Comparison of ENCODE assay signal across 8 mouse cellular contexts in genomic region chr7:48881486-48881885, GRCm38 (mm10). TPM values are rescaled to one million over a fixed set of nuclear protein-coding genes. Genes with fewer than 3 reads are reported as not detected.
DNase-seq lines count a peak whose midpoint lies in the region; ATAC-seq and TF ChIP-seq lines count a peak whose summit lies in the region.

Gene E2f8 (minus strand): TSS chr7:48881596.

- no peaks in the 10 kb centered on the region for H3K4me1 ChIP-seq in ES-Bruce4 (ENCODE audit: control insufficient read depth, insufficient read depth, low read length)
- H3K4me1 ChIP-seq in embryonic fibroblast, embryonic 13.5 days (ENCODE audit: control insufficient read depth, insufficient read depth, low read length): peaks cover 11% of the 10 kb centered on the region
- H3K4me1 ChIP-seq in heart, embryonic 16.5 days (ENCODE audit: control insufficient read depth, insufficient read depth, low read length): peaks cover 21% of the 10 kb centered on the region
- peaks cover 4% of the 10 kb centered on the region for H3K4me1 ChIP-seq in spleen, adult 2 months (ENCODE audit: control insufficient read depth, insufficient read depth, insufficient read length)

- H3K27ac ChIP-seq in ES-Bruce4 (ENCODE audit: insufficient read depth, low read length): no peak within 1 kb of the TSS
- H3K27ac ChIP-seq in embryonic fibroblast, embryonic 13.5 days (ENCODE audit: insufficient read depth, low read length): peak within 1 kb of the TSS; percentile 38; the same call in 1 of the 2 replicates
- peak within 1 kb of the TSS; percentile 79 for H3K27ac ChIP-seq in heart, embryonic 16.5 days (ENCODE audit: low read length)
- no peak within 1 kb of the TSS for H3K27ac ChIP-seq in spleen, adult 2 months (ENCODE audit: insufficient read depth, low read length)

- peaks cover 8% of the 10 kb centered on the region for H3K36me3 ChIP-seq in ES-Bruce4 (ENCODE audit: control insufficient read depth, insufficient read depth, low read length, poor library complexity, severe bottlenecking)
- peaks cover 10% of the 10 kb centered on the region for H3K36me3 ChIP-seq in heart, embryonic 16.5 days (ENCODE audit: control insufficient read depth, insufficient read depth)
- no peaks in the 10 kb centered on the region for H3K36me3 ChIP-seq in spleen, adult 2 months (ENCODE audit: control insufficient read depth, insufficient read depth, low read length)

- H3K4me2 ChIP-seq in heart, embryonic 16.5 days (ENCODE audit: low read depth, low read length): peak within 1 kb of the TSS; percentile 87

- no peaks in the 10 kb centered on the region for H3K9me3 ChIP-seq in ES-Bruce4 (replicated peaks; ENCODE audit: control insufficient read depth, insufficient read depth, low read length, poor library complexity, severe bottlenecking)
- no peaks in the 10 kb centered on the region for H3K9me3 ChIP-seq in heart, embryonic 16.5 days (replicated peaks; ENCODE audit: control insufficient read depth, low read length)

- peak; percentile 87 for ATAC-seq in heart, embryonic 16.5 days (replicated peaks; ENCODE audit: extremely low read depth, insufficient read depth, low FRiP score)
- ATAC-seq in megakaryocyte, adult 5-6 weeks (ENCODE audit: poor library complexity, severe bottlenecking): peak; percentile 48

- H3K4me3 ChIP-seq in ES-Bruce4 (ENCODE audit: low read depth, low read length): peak within 1 kb of the TSS; percentile 85
- peak within 1 kb of the TSS; percentile 93 for H3K4me3 ChIP-seq in embryonic fibroblast, embryonic 13.5 days (ENCODE audit: insufficient read depth, low read length)
- H3K4me3 ChIP-seq in heart, embryonic 16.5 days (ENCODE audit: low read length): peak within 1 kb of the TSS; percentile 80
- H3K4me3 ChIP-seq in spleen, adult 2 months (ENCODE audit: extremely low read depth, insufficient read depth, insufficient read length): peak within 1 kb of the TSS; percentile 63

- peak; percentile 88 to 90 for DNase-seq in adrenal gland, postnatal 36 days
- peak; percentile 87 for DNase-seq in kidney, postnatal 14 days
- peak in 1 of 2 experiments; percentile 47 for DNase-seq in spleen, adult 2 months (ENCODE audit: low read depth in 1 of 2, low spot score in 2 of 2)
- no peak for DNase-seq in layer of hippocampus, adult 11-12 months (ENCODE audit: low spot score)

- TF ChIP-seq CTCF in ES-Bruce4 (IDR thresholded peaks at IDR 0.05; ENCODE audit: low read depth, low read length): no peak
- no peak for TF ChIP-seq CTCF in embryonic fibroblast, embryonic 13.5 days (IDR thresholded peaks at IDR 0.05; ENCODE audit: borderline replicate concordance, insufficient read depth, low read length)
- TF ChIP-seq CTCF in spleen, adult 2 months (IDR thresholded peaks at IDR 0.05; ENCODE audit: extremely low read depth, insufficient read depth, insufficient read length, insufficient replicate concordance): no peak

- peak within 1 kb of the TSS; percentile 94 for H3K9ac ChIP-seq in ES-Bruce4 (ENCODE audit: low read depth, poor library complexity, severe bottlenecking)
- peak within 1 kb of the TSS; percentile 87 for H3K9ac ChIP-seq in heart, embryonic 16.5 days (ENCODE audit: low read length)

- no peak for TF ChIP-seq POLR2A in ES-Bruce4 (IDR thresholded peaks at IDR 0.05; ENCODE audit: insufficient read depth, low read length)
- no peak for TF ChIP-seq POLR2A in embryonic fibroblast, embryonic 13.5 days (IDR thresholded peaks at IDR 0.05; ENCODE audit: low read depth, low read length)
- no peak for TF ChIP-seq POLR2A in spleen, adult 2 months (IDR thresholded peaks at IDR 0.05; ENCODE audit: low read depth, low read length)

- WGBS in heart, embryonic 16.5 days: 0% methylated on average over 41 of the region's 41 CpGs
- 1% methylated on average over 41 of the region's 41 CpGs for WGBS in spleen, adult 2 months

- no peak for TF ChIP-seq EP300 in ES-Bruce4 (IDR thresholded peaks at IDR 0.05; ENCODE audit: insufficient read depth, low read depth, low read length)

- H3K27me3 ChIP-seq in ES-Bruce4 (ENCODE audit: control insufficient read depth, insufficient read depth, low read length, poor library complexity, severe bottlenecking): no peaks in the 10 kb centered on the region
- no peaks in the 10 kb centered on the region for H3K27me3 ChIP-seq in heart, embryonic 16.5 days (ENCODE audit: control insufficient read depth, insufficient read depth, low read length)
- H3K27me3 ChIP-seq in spleen, adult 2 months (ENCODE audit: control insufficient read depth, insufficient read depth, low read length): peaks cover 5% of the 10 kb centered on the region; the same call in 1 of the 2 replicates

RNA-seq across cellular contexts. Expression of gene E2f8, which starts in this region (rescaled TPM):
- 24.9 and 25.1 TPM in 2 replicates for polyA plus RNA-seq in ES-Bruce4 (2011; ENCODE audit: insufficient read depth, insufficient read length, low read depth, missing spikeins)
- total RNA-seq in adrenal gland, postnatal 36 days (2021): 1 to 10 TPM; 1.9 to 2.2 TPM
- 14.8 and 15.5 TPM in 2 replicates for polyA plus RNA-seq in embryonic fibroblast, embryonic 13.5 days (2011; ENCODE audit: insufficient read length, low read depth, missing spikeins)
- polyA plus RNA-seq in heart, embryonic 16.5 days (2015; fragmentation: Nextera tagmentation; extraction: Ambion mirVana): 15.9 and 17.7 TPM in 2 replicates
- 129 and 131 TPM in 2 replicates for total RNA-seq in megakaryocyte, adult 5-6 weeks (2015)
- 40.6 and 49.7 TPM in 2 replicates for total RNA-seq in megakaryocyte, adult 5-6 weeks (2017)
- polyA plus RNA-seq in spleen, adult 2 months (2012; rRNA removed): 5.4 and 7.9 TPM in 2 replicates

Comparison
In these comparisons a context has a peak if more than half of its experiments do, and no peak if none do; other contexts are left out.
1. RNA of gene E2f8 (total RNA-seq): 40.6 to 131 TPM in megakaryocyte, adult 5-6 weeks; 1.9 to 2.2 TPM in adrenal gland, postnatal 36 days; every median in the first group is over 10 times any median in the second.
2. H3K27ac ChIP-seq: peak in embryonic fibroblast, embryonic 13.5 days (single experiment) and heart, embryonic 16.5 days (single experiment); none in ES-Bruce4 (single experiment) and spleen, adult 2 months (single experiment).
3. Peak in every context shown above with its lines, with median percentiles within 50 percentile points of each other: H3K4me3 ChIP-seq.